Mouse (Mus musculus) CD8-positive naive resting alpha-beta T cell, adult 2 months (primary cell): ENCODE results near the gene Foxi1.

Source experiments
- DNase-seq, 2 experiments: peaks; one replicate each; pipeline ENCODE4 v3.0.0; 2022; ENCODE audit warnings: low read depth in 2 of 2, low spot score in 2 of 2

Foxi1 gene

GRCm38 (mm10) chr11:34165278-34165677 is 42.6 kb downstream of the Foxi1 start:
- DNase-seq, result no peak

GRCm38 (mm10) chr11:34158916-34159315 is 49.0 kb downstream of the Foxi1 start:
- DNase-seq, result no peak

GRCm38 (mm10) chr11:34155235-34155634 is 52.7 kb downstream of the Foxi1 start:
- DNase-seq, result no peak
